Mouse (Mus musculus) kidney, adult 11 months (tissue): ENCODE data around the gene Plxnb2.
A peak's percentile ranks its signal among the peaks of the same experiment; 100 is the strongest.

Experiments used
- DNase-seq: peaks from one replicate; pipeline ENCODE4 v3.0.0; 2022

Plxnb2 gene

GRCm38 (mm10) chr15:89148496-89149270, 31.9 kb downstream of the Plxnb2 start:
- DNase-seq, result no peak

GRCm38 (mm10) chr15:89147895-89148294, 32.7 kb downstream of the Plxnb2 start:
- no peak for DNase-seq

GRCm38 (mm10) chr15:89147456-89147855, 33.1 kb downstream of the Plxnb2 start:
- no peak for DNase-seq

DNA sequence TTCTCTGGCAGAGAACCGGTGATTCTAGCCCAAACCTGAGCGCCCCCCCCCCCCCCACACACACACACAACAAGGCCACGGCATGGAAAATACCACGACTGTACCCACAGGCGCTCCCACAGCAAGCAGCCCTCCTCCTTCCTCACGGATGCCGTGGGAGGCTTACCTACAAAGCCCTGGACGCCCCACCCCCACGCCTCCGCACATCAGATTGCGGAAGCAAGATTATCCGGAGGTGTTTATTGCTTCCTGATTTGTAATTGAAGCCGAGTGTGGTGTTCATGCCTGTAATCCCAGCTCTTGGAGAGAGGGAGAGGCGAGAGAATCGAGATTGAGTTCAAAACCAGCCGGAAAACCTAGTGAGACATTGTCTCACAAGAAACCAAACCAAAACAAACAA, 33.6 kb downstream of the Plxnb2 start:
- no peak for DNase-seq

GRCm38 (mm10) chr15:89146537-89146936, 34.1 kb downstream of the Plxnb2 start:
- no peak for DNase-seq

DNA sequence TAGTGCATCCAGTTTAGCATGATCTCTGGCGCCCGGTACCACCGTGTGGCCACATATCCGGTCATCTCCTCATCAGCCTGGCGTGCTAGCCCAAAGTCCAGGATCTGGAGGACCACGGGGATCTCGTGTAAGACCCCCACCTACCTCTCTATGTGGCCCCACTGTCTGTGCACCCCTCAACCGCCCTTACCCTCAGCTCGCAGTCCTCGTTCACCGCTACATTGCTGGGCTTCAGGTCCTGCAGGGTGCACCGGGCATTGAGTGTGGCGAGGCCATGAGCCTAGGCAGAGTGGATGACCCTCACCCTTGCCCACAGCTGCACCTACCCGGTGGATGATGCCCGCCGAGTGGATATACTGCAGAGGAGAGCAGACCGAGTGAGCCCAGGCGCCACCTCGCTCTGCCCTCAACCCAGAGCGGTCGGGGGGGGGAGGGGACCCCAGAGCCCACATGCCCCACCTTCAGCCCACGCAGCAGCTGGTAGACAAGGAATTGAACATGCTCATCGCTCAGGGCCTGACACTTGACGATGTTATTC, 34.7 kb downstream of the Plxnb2 start:
- no peak for DNase-seq

GRCm38 (mm10) chr15:89144965-89145364, 35.6 kb downstream of the Plxnb2 start:
- no peak for DNase-seq

DNA sequence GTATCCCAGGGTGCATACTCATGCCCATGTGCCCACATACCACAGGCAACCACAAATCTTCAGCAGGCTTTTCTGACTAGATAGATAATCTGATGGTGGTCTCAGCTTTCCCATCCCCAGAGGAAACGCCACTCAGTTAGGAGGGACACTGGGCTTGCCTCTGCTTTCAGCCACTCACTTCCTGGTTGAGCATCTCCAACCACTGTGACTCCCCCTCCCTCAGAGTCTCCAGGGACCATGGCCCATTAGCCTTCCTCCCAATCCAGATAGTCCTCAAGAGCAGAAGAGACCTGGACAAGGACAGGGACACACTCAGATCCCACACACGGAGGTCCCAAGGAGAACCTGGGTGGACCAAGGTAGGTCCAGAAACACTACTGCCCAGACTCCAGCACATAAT, 37.5 kb downstream of the Plxnb2 start:
- DNase-seq, result no peak

GRCm38 (mm10) chr15:89141905-89142304, 38.7 kb downstream of the Plxnb2 start:
- no peak for DNase-seq

- no peak for DNase-seq
These were observed 39.1 kb downstream of the Plxnb2 start for GRCm38 (mm10) chr15:89141443-89141842.

DNA sequence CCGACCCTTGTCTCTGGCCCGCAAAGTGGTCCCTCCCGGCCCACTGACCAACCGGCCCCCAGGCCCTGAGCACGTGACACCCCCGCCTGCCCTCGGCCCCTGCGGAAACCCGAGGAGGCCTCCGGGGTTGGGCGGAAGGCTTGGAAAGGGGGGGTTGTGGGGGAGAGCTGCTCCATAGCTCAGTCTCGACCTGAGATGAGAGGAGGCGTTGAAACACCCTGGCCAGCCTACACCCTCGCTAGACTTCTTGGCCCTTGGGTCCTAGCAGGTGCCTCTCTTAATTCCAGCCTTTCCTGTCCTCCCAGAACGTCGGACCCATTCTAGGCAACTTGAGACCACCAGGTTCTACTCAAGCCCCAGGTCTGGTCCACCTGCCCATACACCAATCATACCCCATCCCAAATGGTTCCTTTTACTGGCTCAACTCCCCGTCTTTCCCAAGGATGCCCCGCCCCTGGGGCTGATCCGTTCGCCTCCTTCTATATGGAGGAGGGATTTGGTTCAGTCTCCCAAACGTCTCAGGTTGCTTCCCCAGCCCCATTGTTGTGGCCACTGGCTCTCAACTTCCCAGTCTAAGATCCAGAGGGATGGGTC, 39.8 kb downstream of the Plxnb2 start, which contains the start of gene Mapk12:
TSS of gene Mapk12 (minus strand) at position 45 of the 594 bp plus-strand sequence.
- peak; percentile 59 for DNase-seq

- DNase-seq, result peak; percentile 56
These were observed 40.4 kb downstream of the Plxnb2 start for GRCm38 (mm10) chr15:89140048-89140658.

DNA sequence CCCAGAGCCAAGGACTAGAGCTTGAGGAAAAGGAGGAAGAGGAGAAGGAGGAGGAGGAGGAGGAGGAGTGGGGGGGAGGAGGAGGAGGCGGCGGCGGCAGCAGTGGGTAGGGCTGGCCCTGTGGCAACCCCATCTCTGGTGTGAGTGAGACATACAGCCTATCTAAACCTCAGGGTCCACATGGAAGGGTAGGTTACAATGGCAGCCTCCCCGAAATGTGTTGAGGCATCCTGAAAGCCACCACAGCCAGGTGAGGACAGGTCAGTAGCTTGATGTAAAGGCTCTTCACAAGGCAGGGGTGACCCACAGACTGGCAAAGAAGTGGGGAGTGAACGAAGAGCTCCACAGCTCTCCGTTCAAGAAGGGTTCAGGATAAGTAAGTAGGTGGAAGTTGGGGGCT, 42.1 kb downstream of the Plxnb2 start:
- no peak for DNase-seq

DNA sequence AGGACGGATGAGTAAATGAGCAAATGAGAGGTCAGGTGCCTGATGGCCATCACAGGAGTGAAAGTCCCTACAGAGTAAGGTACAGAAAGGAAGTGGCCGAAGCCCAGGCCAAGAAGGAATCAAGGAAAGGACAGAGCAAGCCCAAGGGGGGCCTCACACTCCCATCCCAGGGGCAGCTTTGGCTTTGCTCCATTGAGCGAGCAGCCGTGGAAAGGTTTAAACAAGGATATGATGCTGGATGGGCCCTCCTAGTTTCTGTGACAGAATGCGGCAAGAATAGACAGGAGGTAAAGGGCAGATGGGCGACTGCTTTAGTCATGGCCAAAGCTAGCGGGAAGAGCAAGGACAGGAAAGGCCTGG, 42.6 kb downstream of the Plxnb2 start:
- DNase-seq, result no peak

GRCm38 (mm10) chr15:89137378-89138045, 43.1 kb downstream of the Plxnb2 start:
- DNase-seq, result no peak

DNA sequence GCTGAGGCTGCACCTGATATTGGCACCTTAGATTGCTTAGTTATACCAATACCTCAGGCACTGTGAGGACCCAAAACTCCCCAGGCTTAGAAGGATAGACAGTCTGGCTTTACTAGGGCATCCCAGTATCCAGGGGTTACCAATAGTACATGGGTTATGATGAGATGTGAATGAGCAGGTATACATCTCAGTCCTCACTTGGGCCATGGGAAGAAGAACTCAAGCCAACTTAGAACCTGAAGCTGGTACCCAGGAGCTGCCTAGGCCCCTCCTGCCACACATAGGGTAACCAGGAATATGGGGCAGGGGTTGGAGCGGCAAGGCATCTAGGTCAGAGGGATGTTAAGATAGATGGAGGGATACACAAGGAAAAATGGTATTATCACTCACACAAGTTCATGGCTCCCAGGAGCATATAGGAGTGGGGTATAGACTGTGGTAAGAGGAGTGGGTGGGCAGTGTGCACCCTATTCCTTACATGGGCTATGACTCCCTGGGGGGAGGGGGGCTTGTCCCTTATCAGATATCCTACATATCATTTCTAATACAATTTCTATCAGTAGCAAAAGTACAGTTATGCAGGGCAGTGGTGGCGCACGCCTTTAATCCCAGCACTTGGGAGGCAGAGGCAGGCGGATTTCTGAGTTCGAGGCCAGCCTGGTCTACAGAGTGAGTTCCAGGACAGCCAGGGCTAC, 44.0 kb downstream of the Plxnb2 start:
- DNase-seq, result no peak

- no peak for DNase-seq
These were observed 49.3 kb downstream of the Plxnb2 start for GRCm38 (mm10) chr15:89131316-89131715.

DNA sequence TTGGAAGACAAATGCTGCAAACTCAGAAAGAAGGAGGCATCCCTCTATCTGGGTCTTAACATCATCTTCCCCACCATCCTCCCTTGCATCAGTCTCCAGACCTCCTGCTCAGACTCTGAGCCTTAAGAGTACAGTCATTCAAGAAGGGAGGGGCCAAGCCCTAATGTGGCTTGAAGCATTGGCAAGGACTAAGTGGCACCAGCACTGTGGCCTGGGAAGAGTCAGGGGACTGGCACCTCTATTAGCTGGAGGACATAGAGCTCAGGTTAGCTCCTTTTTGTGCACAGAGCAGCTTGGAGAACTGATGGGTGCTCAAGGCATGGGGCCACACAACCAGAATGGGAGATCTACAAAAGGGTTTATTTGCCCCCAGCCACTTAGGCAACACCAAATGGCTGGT, 50.3 kb downstream of the Plxnb2 start:
- DNase-seq, result no peak

DNA sequence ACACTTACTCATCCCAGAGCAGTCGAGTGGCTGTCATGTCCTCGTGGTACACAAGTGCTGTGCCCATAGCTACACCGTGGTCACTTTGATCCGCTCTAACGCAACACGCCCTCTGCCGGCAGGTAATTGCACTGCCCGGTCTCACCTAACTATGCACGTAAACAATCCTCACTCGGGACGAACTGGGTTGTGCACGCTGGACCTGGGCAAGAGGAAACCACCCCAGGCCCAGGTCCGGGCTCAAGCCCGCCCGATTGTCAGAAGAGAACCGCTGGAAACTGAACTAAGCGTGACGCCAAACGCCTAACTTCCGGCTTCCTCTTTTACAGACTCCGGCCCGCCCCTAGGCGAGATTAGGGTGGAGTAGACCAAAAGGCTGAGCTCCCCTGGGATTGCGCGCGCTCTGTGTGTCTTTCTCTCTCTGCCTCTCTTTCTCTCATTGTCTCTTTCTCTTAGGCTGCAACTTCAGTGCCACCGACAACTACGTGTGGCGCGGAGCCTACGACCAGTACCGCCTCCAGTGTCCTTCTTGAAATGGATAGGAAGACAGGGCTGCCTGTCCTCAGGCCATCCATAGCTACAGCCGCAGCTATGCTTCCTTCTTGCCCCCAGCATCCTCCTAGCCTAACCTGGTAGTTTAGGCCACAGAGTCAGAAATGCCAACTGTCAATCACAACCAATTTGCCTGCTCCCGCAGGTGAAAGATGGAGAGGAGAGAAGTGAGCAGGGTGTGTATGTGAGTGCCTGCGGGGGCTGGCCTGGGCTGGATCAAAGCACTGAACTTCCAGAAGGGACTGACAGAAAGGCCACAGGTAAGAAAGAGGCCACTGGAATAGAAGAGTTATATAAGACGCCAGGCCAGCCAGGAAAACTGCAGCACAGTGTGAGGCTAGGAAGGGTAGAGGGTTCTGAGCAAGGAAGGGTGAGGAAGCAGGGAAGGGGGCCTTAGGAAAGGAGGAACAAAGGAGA, 51.9 kb downstream of the Plxnb2 start, which contains the start of gene Hdac10:
TSS of gene Hdac10 (minus strand) at position 319 of the 969 bp plus-strand sequence.
- DNase-seq, result peak; percentile 88

DNA sequence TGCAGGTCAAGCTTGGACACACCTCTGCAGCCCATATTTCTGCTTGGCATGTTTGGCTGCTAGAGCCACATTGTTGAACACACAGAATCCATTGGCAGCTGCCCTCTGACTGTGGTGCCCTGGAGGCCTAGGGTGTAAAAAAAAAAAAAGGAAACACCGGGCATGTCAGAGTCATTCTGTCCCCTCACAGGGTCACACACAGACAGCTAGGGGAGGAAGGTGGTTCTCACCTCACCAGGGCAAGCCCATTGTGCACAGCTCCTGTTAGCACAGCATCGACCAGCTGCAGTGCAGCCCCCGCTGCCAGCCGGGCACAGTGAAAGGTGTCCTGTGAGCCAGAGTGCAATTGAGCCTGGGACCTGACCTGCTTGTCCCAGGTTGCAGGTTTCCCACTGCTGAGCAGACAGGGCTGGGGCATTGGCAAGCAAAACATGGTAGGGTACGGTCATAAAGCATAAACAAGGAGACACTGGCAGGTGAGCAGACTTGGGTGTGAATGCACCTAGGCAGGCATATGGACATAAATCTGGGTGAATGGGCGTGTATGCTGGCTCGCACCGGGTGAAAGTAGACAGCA, 53.1 kb downstream of the Plxnb2 start:
- no peak for DNase-seq

- peak; percentile 48 for DNase-seq
These were observed 54.0 kb downstream of the Plxnb2 start for GRCm38 (mm10) chr15:89126622-89127021.
